Mouse (Mus musculus) midbrain, embryonic 15.5 days (tissue): Measurements from ENCODE around the gene Stk32c. TPM values are rescaled to one million over a fixed set of nuclear protein-coding genes. Genes with fewer than 3 reads are reported as not detected.

Source experiments
- ATAC-seq: fragments of 200-750 bp; cut with Nextera tagmentation; replicated peaks from 2 replicates; pipeline ENCODE4 v1.8.0; 2017; ENCODE audit warnings: moderate TSS enrichment
- H3K27ac ChIP-seq: fragments of 300-500 bp; sonication (generic); 2 replicates; pipeline ENCODE4 v1.5.1; 2015; ENCODE audit warnings: mild to moderate bottlenecking, inconsistent platforms
- H3K27me3 ChIP-seq: fragments of 300-500 bp; sonication (generic); replicated peaks from 2 replicates; pipeline ENCODE4 v1.6.1; 2015; ENCODE audit warnings: inconsistent platforms
- H3K36me3 ChIP-seq: fragments of 300-500 bp; sonication (generic); replicated peaks from 2 replicates; pipeline ENCODE4 v1.6.1; 2015; ENCODE audit warnings: inconsistent platforms
- H3K4me1 ChIP-seq: fragments of 300-500 bp; sonication (generic); 2 replicates; pipeline ENCODE4 v1.6.1; 2015; ENCODE audit warnings: inconsistent platforms
- H3K4me2 ChIP-seq: fragments of 300-500 bp; sonication (generic); 2 replicates; pipeline ENCODE4 v1.6.1; 2015; ENCODE audit warnings: inconsistent platforms, mild to moderate bottlenecking, moderate library complexity
- H3K4me3 ChIP-seq: fragments of 300-500 bp; sonication (generic); 2 replicates; pipeline ENCODE4 v1.5.1; 2015; ENCODE audit warnings: mild to moderate bottlenecking, inconsistent platforms
- H3K9ac ChIP-seq: fragments of 300-500 bp; sonication (generic); 2 replicates; pipeline ENCODE4 v1.6.1; 2015; ENCODE audit warnings: mild to moderate bottlenecking, inconsistent platforms
- H3K9me3 ChIP-seq: fragments of 300-500 bp; sonication (generic); 2 replicates; pipeline ENCODE4 v1.6.1; 2016; ENCODE audit warnings: inconsistent platforms
- WGBS: fragments of 180-500 bp; shearing (Covaris S2); methylation state at CpG from one replicate; pipeline ENCODE4 v1.1.7; 2015; ENCODE audit warnings: mixed read lengths; 5-methylcytosine and 5-hydroxymethylcytosine counted together
- polyA plus RNA-seq: library from polyadenylated mRNA; unstranded; fragments of >200 nt; fragmentation: Nextera tagmentation; extraction: Ambion mirVana; gene quantifications from 2 replicates; pipeline ENCODE4 v1.2.1, GENCODE M21; 2015

The Stk32c gene
- polyA plus RNA-seq, 1 experiment from 2014 or later: 2.3 TPM

DNA sequence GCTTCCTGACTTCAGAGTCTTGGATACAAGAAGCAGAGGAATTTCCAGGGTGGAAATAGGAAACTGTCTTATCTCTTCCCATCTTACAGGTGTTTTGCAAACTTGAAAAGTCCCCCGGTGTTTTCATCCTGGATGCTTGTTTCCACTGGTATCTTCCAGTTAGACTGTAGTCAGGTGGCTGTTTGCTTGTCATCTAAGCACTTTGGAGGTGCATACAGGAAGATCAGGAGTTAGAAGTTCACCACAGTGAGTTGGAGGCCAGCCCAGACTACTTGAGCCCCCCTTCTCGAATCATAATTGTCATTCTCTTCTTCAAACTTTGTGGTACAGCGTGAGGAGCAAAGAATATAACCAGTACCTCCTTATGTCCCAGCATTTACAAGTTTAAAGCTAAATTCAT, 1.1 kb upstream of the Stk32c start:
- peaks cover 18% of the 10 kb centered on the region for H3K4me1 ChIP-seq
- no peak overlapping the region for H3K9ac ChIP-seq
- no peaks in the 10 kb centered on the region for H3K36me3 ChIP-seq
- no peak overlapping the region for H3K4me2 ChIP-seq
- 0 out of 2 replicates have a peak overlapping the region, but pooled peaks have one; percentile 72 for H3K27ac ChIP-seq
- ATAC-seq: no peak
- 85% methylated on average over 3 of the region's 3 CpGs for WGBS
- H3K9me3 ChIP-seq: no peaks in the 10 kb centered on the region
- no peaks in the 10 kb centered on the region for H3K27me3 ChIP-seq
- H3K4me3 ChIP-seq: 0 out of 2 replicates have a peak overlapping the region, but pooled peaks have one; percentile 66

DNA sequence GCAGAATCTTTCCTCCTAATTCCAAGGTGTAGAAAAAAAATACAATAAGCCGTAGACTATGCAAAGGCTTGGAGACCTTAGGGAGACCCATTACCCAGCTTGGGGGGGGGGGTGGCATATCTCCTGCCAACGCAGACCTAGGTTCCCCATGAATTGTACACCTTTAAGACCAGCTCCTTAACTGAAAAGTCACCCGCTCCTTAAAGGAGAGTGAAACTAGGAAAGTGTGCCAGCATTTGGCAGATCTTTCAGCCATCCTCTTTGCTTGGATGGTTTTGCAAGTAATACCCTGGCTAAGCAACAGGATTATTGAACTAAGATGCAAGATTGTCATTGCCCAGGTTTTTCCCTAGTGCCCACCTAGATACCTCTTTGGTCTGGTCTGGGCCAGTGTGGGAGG, 644 bp upstream of the Stk32c start:
- Histone ChIP-seq H3K36me3 (no peaks in the 10 kb centered on the region), H3K27ac (peak overlapping the region; percentile 72), H3K4me2 (peak overlapping the region; percentile 62), H3K27me3 (no peaks in the 10 kb centered on the region), H3K9ac (peak overlapping the region; percentile 66), H3K9me3 (no peaks in the 10 kb centered on the region), H3K4me1 (peaks cover 18% of the 10 kb centered on the region), H3K4me3 (peak overlapping the region; percentile 66)
- peak; percentile 22 for ATAC-seq
- 62% methylated on average over 3 of the region's 3 CpGs for WGBS

DNA sequence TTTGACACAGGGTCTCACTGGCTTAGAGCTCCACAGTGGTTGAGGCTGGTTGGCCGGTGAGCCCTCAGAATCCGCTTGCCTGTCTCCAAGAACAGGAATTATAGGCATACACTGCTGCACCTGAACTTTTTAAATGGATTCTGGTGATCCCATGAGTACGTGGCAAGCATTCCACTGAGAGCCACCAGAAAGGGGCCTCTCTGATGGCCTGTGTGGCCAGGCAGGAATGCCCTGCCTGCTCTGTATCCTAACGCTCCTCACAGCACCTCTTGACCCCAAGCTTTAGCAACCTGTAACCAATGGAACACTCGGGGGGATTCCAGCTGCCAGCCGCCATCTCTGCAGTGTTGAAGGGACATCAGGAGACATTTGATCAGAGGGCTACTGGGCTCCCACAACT, 1.3 kb downstream of the Stk32c start:
- Histone ChIP-seq H3K4me3 (no peak overlapping the region), H3K9me3 (no peaks in the 10 kb centered on the region), H3K36me3 (no peaks in the 10 kb centered on the region), H3K4me1 (peaks cover 18% of the 10 kb centered on the region), H3K27me3 (no peaks in the 10 kb centered on the region), H3K9ac (no peak overlapping the region), H3K27ac (no peak overlapping the region), H3K4me2 (no peak overlapping the region)
- 84% methylated on average over 6 of the region's 6 CpGs for WGBS
- no peak for ATAC-seq

DNA sequence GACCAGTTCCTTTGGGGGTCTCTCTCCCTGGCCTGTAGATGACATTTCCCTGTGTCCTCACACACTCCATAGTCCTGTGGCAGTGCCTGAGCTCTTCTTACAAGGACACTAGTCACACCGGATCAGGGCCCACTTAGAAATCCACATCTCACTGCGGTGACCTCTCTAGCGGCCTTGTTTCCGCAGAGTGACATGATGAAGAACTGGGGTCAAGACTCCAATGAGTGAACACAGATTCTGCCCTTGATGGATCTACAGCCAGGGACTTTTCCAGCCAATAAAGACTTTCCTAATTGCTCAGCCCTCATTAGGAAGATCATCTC, 4.4 kb downstream of the Stk32c start:
- H3K4me2 ChIP-seq: no peak overlapping the region
- H3K27me3 ChIP-seq: no peaks in the 10 kb centered on the region
- no peak overlapping the region for H3K9ac ChIP-seq
- WGBS: 95% methylated on average over 4 of the region's 4 CpGs
- peaks cover 14% of the 10 kb centered on the region for H3K4me1 ChIP-seq
- H3K36me3 ChIP-seq: no peaks in the 10 kb centered on the region
- H3K9me3 ChIP-seq: no peaks in the 10 kb centered on the region
- H3K4me3 ChIP-seq: no peak overlapping the region
- ATAC-seq: no peak
- H3K27ac ChIP-seq: no peak overlapping the region

DNA sequence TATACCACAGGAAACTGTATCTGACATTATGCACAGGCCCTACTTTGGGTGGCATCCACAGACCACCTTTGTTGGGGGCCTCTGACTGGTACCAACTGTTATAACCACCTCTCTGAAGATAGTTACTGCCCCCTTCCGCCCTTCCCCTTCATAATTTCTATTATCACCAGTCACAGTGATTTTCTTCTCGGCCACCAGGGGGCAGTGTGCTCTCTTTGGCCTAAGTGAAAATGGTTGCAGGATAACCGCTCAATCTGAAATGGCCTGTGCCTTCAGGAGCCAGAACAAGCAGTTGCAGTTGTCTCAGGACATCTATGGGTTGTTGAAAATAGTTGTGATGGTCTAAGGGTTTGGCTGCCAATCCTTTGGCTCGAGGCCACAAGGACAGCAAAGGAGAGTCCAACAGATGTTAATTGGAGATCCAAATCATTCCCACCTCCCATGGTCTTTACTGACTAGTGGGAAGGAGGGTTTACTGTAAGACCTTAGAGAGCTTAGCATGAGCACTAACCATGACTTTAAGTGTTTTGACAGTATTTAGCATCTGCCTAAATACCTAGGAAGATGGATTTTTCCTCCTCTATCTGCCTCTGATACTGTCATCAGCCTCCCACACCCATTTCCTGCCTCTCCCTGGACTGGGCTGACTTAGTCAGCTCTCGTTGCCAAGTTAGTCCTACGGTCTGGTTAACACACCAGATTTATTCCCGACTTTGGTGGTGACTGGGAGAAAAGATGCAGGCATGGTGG, 4.9 kb downstream of the Stk32c start:
- Histone ChIP-seq H3K4me2 (no peak overlapping the region), H3K4me1 (peaks cover 11% of the 10 kb centered on the region), H3K36me3 (no peaks in the 10 kb centered on the region), H3K27ac (no peak overlapping the region), H3K27me3 (no peaks in the 10 kb centered on the region), H3K4me3 (no peak overlapping the region), H3K9me3 (no peaks in the 10 kb centered on the region), H3K9ac (no peak overlapping the region)
- WGBS: 34% methylated on average over 7 of the region's 7 CpGs
- ATAC-seq: no peak

DNA sequence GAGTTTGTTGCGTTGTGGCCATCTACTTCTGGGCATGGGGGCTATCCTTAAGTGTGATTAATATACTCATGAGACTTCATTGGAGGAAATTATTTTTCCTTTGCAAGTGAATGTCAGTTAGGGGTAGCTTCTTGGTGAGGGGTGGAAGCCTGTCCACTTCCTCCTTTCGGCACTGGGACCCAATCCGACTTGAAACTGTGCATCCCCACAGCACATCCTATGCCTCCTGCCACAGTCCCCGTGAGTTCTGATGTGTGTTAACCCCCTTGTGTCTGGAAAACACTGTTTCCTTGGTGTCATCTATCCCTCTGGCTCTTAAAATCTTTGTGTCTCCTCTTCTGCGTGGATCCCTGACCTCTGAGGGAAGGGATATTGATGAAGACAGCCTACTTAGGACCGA, 11.9 kb downstream of the Stk32c start:
- no peak for ATAC-seq
- Histone ChIP-seq H3K4me3 (no peak overlapping the region), H3K9ac (no peak overlapping the region), H3K27ac (no peak overlapping the region), H3K4me2 (no peak overlapping the region), H3K36me3 (no peaks in the 10 kb centered on the region), H3K4me1 (no peaks in the 10 kb centered on the region), H3K27me3 (0 out of 2 replicates have a peak, but pooled peaks cover 5% of the 10 kb centered on the region), H3K9me3 (no peaks in the 10 kb centered on the region)
- WGBS: 60% methylated on average over 6 of the region's 6 CpGs

DNA sequence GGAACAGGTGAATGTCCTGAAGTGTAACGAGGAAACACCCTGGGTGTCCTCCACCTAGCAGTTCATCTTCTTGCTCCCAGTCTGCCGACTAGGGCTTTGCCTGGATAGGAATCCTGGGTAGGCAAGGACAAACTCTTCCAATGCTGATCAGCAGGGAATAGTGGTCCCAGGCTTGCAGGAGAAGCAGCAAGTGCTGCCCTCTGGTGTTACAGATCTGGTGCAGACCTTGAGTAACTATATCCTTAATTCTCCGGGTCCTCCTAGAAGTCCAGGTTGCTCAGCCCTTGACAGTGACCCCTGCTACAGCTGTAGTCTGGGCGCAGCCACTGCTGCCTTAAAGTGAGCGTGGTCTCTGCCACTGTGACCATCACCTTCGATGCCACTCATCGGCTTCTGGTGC, 13.0 kb downstream of the Stk32c start:
- 31% methylated on average over 7 of the region's 7 CpGs for WGBS
- Histone ChIP-seq H3K27me3 (0 out of 2 replicates have a peak, but pooled peaks cover 5% of the 10 kb centered on the region), H3K4me2 (no peak overlapping the region), H3K27ac (no peak overlapping the region), H3K9me3 (no peaks in the 10 kb centered on the region), H3K4me3 (no peak overlapping the region), H3K9ac (no peak overlapping the region), H3K36me3 (no peaks in the 10 kb centered on the region), H3K4me1 (no peaks in the 10 kb centered on the region)
- ATAC-seq: peak; percentile 37; the same call in 1 of the 2 replicates

DNA sequence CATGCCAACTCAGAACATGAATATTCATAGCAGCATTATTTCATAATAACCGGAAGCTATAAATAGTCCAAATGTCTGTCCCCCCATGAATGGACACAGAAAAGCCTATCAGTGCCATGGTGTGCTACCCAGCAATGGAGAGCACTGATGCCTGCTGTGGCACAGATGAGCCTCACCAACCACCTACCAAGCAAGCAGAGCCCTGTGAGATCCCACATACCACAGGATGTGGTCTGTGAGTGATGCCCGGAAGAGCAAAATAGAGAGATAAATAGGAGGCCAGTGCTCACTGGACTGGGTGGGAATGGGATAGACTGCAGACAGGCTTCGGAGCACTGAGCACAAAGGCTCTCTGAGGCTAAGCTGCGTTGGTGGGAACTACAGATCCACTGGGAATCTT, 16.1 kb downstream of the Stk32c start:
- H3K4me1 ChIP-seq: no peaks in the 10 kb centered on the region
- no peak overlapping the region for H3K27ac ChIP-seq
- H3K4me2 ChIP-seq: no peak overlapping the region
- no peak overlapping the region for H3K4me3 ChIP-seq
- H3K27me3 ChIP-seq: 0 out of 2 replicates have a peak, but pooled peaks cover 5% of the 10 kb centered on the region
- WGBS: 81% methylated on average over 4 of the region's 4 CpGs
- H3K36me3 ChIP-seq: no peaks in the 10 kb centered on the region
- no peaks in the 10 kb centered on the region for H3K9me3 ChIP-seq
- H3K9ac ChIP-seq: no peak overlapping the region
- ATAC-seq: no peak

DNA sequence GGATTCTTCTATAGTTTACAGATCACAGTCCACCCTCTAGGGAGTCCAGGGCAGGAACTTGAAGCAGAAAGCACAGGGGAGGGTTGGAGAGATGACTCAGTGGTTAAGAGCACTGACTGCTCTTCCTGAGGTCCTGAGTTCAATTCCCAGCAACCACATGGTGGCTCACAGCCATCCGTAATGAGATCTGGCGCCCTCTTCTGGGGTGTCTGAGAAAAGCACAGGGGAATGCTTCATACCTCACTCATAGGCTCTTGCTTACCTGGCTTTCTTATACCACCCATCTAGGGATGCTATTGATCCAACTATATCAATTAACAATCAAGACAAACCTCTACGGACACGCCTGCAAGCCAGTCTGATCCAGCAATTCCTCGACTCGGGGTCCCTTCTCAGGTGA, 21.5 kb downstream of the Stk32c start:
- Histone ChIP-seq H3K4me1 (peaks cover 10% of the 10 kb centered on the region), H3K27ac (no peak overlapping the region), H3K27me3 (0 out of 2 replicates have a peak, but pooled peaks cover 8% of the 10 kb centered on the region), H3K4me3 (no peak overlapping the region), H3K36me3 (no peaks in the 10 kb centered on the region), H3K9ac (no peak overlapping the region), H3K4me2 (no peak overlapping the region), H3K9me3 (no peaks in the 10 kb centered on the region)
- WGBS: 73% methylated on average over 6 of the region's 6 CpGs
- no peak for ATAC-seq

DNA sequence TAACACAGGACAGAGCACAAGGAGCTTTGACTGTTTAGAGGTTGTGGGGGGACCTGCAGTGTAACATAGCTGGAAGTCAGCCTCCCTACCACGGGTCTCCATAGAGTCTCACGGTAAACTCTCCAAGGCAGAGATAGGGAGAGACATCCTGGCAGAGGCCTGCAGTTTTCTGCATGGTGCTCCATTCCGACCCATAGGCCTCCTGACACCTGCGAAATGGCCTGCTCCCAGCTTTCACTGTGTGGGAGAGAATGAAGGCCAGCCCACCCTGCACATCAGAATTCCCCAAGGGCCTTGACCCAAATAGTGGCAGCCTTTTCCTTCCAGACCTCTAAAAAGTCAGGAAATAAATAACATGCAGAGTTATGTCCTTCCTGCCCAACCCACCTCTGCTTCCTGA, 22.5 kb downstream of the Stk32c start:
- Histone ChIP-seq H3K27ac (no peak overlapping the region), H3K9ac (no peak overlapping the region), H3K36me3 (no peaks in the 10 kb centered on the region), H3K4me2 (no peak overlapping the region), H3K4me1 (peaks cover 18% of the 10 kb centered on the region), H3K27me3 (peaks cover 15% of the 10 kb centered on the region), H3K4me3 (no peak overlapping the region), H3K9me3 (no peaks in the 10 kb centered on the region)
- no peak for ATAC-seq
- 92% methylated on average over 4 of the region's 4 CpGs for WGBS

DNA sequence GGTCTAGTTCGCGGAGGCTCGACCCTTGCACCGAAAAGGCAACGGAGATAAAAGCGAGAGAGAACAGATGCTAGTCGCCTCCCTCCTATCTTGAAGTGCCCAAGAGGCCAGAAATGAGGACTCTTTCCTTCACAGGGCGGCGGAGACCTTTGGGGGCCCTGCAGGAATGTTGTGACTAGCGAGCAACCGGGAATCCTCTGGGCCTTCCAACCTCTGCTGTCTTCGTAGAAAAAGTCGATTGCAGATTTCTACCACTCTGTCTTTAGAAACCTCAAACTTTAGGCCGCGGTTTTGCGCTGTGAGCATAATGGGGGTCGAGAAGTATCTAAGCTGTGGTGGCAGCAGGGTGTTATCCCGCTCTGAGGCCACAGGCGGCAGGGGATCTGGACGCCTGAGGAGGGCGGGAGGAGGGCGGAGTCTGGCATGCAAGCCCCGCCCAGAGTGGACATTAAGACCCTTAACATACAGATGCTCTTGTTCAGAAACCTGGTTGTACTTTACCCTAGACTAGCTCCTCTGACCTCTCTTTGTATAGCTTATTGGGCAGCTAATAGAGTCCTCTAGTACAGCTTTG, 24.4 kb downstream of the Stk32c start:
- no peak overlapping the region for H3K27ac ChIP-seq
- WGBS: under 1% methylated on average over 23 of the region's 23 CpGs
- peak overlapping the region; percentile 84 for H3K4me2 ChIP-seq

DNA sequence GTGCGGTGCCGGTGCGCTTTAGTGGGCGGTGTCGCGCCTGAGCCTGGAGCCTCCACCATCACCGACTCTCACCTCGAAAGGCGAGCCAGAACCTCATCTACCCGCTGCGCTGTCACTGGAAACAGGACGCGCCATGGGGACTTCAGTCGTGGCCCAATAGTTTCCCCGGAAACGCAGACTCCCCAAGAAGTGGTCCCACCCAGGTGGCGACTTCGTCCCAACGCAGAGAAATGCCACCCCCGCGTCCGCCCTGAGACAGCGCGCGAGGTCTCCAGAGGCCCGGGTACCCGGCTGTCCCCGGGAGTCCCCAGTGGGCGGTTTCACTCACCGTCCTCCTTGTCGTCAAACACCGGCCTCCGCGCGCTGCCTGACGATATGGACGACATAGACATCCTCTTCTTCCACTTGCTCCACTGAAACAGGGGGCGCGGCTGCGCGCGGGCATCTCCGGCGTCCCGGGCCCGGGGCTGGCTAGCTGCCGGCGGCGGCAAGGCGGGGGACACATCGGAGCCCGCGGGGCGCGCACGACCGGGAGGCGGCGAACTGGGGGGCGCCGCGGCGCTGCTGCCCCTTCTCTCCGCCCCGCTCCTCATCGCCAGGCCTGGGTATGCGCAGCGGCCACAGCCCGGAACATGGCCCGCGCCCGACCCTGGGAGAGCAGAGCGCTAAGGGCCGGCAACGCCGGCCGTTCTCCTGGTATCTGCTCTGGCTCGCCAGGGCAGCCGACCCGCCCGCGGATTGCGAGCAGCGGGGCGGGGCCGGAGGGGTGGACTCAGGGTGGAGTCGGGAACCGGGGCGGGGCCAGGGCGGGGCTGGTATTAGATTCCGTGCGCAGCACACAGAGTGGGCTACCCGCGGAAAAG, 25.1 kb downstream of the Stk32c start:
- Histone ChIP-seq H3K9ac (peak overlapping the region; percentile 69), H3K4me1 (peaks cover 18% of the 10 kb centered on the region), H3K4me3 (peak overlapping the region; percentile 68), H3K9me3 (no peaks in the 10 kb centered on the region), H3K27ac (peak overlapping the region; percentile 70), H3K36me3 (no peaks in the 10 kb centered on the region), H3K4me2 (peak overlapping the region; percentile 84), H3K27me3 (peaks cover 15% of the 10 kb centered on the region)
- WGBS: under 1% methylated on average over 91 of the region's 94 CpGs
- ATAC-seq: peak; percentile 94

More for the DNA sequence above, 24.4 kb downstream of the Stk32c start:
- Histone ChIP-seq H3K4me3 (peak overlapping the region; percentile 68), H3K9me3 (no peaks in the 10 kb centered on the region), H3K9ac (peak overlapping the region; percentile 69), H3K36me3 (no peaks in the 10 kb centered on the region), H3K27me3 (peaks cover 15% of the 10 kb centered on the region), H3K4me1 (peaks cover 18% of the 10 kb centered on the region)
- peak; percentile 57; the same call in 1 of the 2 replicates for ATAC-seq
